Mouse (Mus musculus): ENCODE measurements around the gene Rcor3. TPM values are rescaled to one million over a fixed set of nuclear protein-coding genes. Genes with fewer than 3 reads are reported as not detected.

The Rcor3 gene
- polyA plus RNA-seq, 1 experiment = 20.0 TPM

- peak overlapping the region; percentile 32 for H3K4me3 ChIP-seq (replicated peaks; ENCODE audit: control insufficient read depth, low read depth, low read length)
- no peak for TF ChIP-seq CTCF (IDR thresholded peaks at IDR 0.05; ENCODE audit: control insufficient read depth, insufficient read depth, low read length)
- no peak for TF ChIP-seq POLR2A (IDR thresholded peaks at IDR 0.05; ENCODE audit: borderline replicate concordance, control insufficient read depth, low read depth, low read length)
- 68% methylated on average over 12 of the region's 12 CpGs for WGBS
- peaks cover 6% of the 10 kb centered on the region for H3K4me1 ChIP-seq (ENCODE audit: control insufficient read depth, insufficient read depth, low read length)
- peak overlapping the region; percentile 87 for H3K27ac ChIP-seq (ENCODE audit: control insufficient read depth, insufficient read depth, low read depth, low read length, poor library complexity)
Observed at GRCm38 (mm10) chr1:192086279-192087037, 51.4 kb downstream of the Rcor3 start.

- TF ChIP-seq CTCF (IDR thresholded peaks at IDR 0.05; ENCODE audit: control insufficient read depth, insufficient read depth, low read length) (no peak), POLR2A (IDR thresholded peaks at IDR 0.05; ENCODE audit: borderline replicate concordance, control insufficient read depth, low read depth, low read length) (no peak)
- no peak overlapping the region for H3K4me3 ChIP-seq (replicated peaks; ENCODE audit: control insufficient read depth, low read depth, low read length)
- WGBS = 87% methylated on average over 10 of the region's 10 CpGs
- H3K27ac ChIP-seq (ENCODE audit: control insufficient read depth, insufficient read depth, low read depth, low read length, poor library complexity) = no peak overlapping the region
- H3K4me1 ChIP-seq (ENCODE audit: control insufficient read depth, insufficient read depth, low read length) = peaks cover 9% of the 10 kb centered on the region
Observed at GRCm38 (mm10) chr1:192085218-192085617, 52.6 kb downstream of the Rcor3 start.

- peaks cover 12% of the 10 kb centered on the region for H3K4me1 ChIP-seq (ENCODE audit: control insufficient read depth, insufficient read depth, low read length)
- 77% methylated on average over 1 of the region's 1 CpGs for WGBS
- no peak overlapping the region for H3K27ac ChIP-seq (ENCODE audit: control insufficient read depth, insufficient read depth, low read depth, low read length, poor library complexity)
- no peak for TF ChIP-seq POLR2A (IDR thresholded peaks at IDR 0.05; ENCODE audit: borderline replicate concordance, control insufficient read depth, low read depth, low read length)
- TF ChIP-seq CTCF (IDR thresholded peaks at IDR 0.05; ENCODE audit: control insufficient read depth, insufficient read depth, low read length) = no peak
- H3K4me3 ChIP-seq (replicated peaks; ENCODE audit: control insufficient read depth, low read depth, low read length) = no peak overlapping the region
Observed at GRCm38 (mm10) chr1:192082646-192083045, 55.2 kb downstream of the Rcor3 start.

- Histone ChIP-seq H3K27ac (ENCODE audit: control insufficient read depth, insufficient read depth, low read depth, low read length, poor library complexity) (no peak overlapping the region), H3K4me3 (replicated peaks; ENCODE audit: control insufficient read depth, low read depth, low read length) (no peak overlapping the region), H3K4me1 (ENCODE audit: control insufficient read depth, insufficient read depth, low read length) (peaks cover 10% of the 10 kb centered on the region)
- TF ChIP-seq POLR2A (IDR thresholded peaks at IDR 0.05; ENCODE audit: borderline replicate concordance, control insufficient read depth, low read depth, low read length) (no peak), CTCF (IDR thresholded peaks at IDR 0.05; ENCODE audit: control insufficient read depth, insufficient read depth, low read length) (no peak)
- WGBS = 84% methylated on average over 2 of the region's 2 CpGs
Observed at GRCm38 (mm10) chr1:192081129-192081528, 56.7 kb downstream of the Rcor3 start.

GRCm38 (mm10) chr1:192079121-192079520 lies 58.7 kb downstream of the Rcor3 start:
- 24% methylated on average over 1 of the region's 1 CpGs for WGBS
- TF ChIP-seq CTCF (IDR thresholded peaks at IDR 0.05; ENCODE audit: control insufficient read depth, insufficient read depth, low read length) (no peak), POLR2A (IDR thresholded peaks at IDR 0.05; ENCODE audit: borderline replicate concordance, control insufficient read depth, low read depth, low read length) (no peak)
- no peak overlapping the region for H3K4me3 ChIP-seq (replicated peaks; ENCODE audit: control insufficient read depth, low read depth, low read length)
- peak overlapping the region; percentile 55 for H3K27ac ChIP-seq (ENCODE audit: control insufficient read depth, insufficient read depth, low read depth, low read length, poor library complexity)
- H3K4me1 ChIP-seq (ENCODE audit: control insufficient read depth, insufficient read depth, low read length) = peaks cover 12% of the 10 kb centered on the region

- 0% methylated on average over 3 of the region's 3 CpGs for WGBS
- Histone ChIP-seq H3K4me1 (ENCODE audit: control insufficient read depth, insufficient read depth, low read length) (peaks cover 12% of the 10 kb centered on the region), H3K4me3 (replicated peaks; ENCODE audit: control insufficient read depth, low read depth, low read length) (no peak overlapping the region), H3K27ac (ENCODE audit: control insufficient read depth, insufficient read depth, low read depth, low read length, poor library complexity) (peak overlapping the region; percentile 55)
- no peak for TF ChIP-seq CTCF (IDR thresholded peaks at IDR 0.05; ENCODE audit: control insufficient read depth, insufficient read depth, low read length)
- no peak for TF ChIP-seq POLR2A (IDR thresholded peaks at IDR 0.05; ENCODE audit: borderline replicate concordance, control insufficient read depth, low read depth, low read length)
Observed at GRCm38 (mm10) chr1:192078406-192078805, 59.5 kb downstream of the Rcor3 start.

GRCm38 (mm10) chr1:192076796-192077535 lies 60.9 kb downstream of the Rcor3 start:
- TF ChIP-seq CTCF (IDR thresholded peaks at IDR 0.05; ENCODE audit: control insufficient read depth, insufficient read depth, low read length) = no peak
- TF ChIP-seq POLR2A (IDR thresholded peaks at IDR 0.05; ENCODE audit: borderline replicate concordance, control insufficient read depth, low read depth, low read length) = no peak
- Histone ChIP-seq H3K4me1 (ENCODE audit: control insufficient read depth, insufficient read depth, low read length) (peaks cover 12% of the 10 kb centered on the region), H3K27ac (ENCODE audit: control insufficient read depth, insufficient read depth, low read depth, low read length, poor library complexity) (no peak overlapping the region), H3K4me3 (replicated peaks; ENCODE audit: control insufficient read depth, low read depth, low read length) (no peak overlapping the region)

- no peak overlapping the region for H3K4me3 ChIP-seq (replicated peaks; ENCODE audit: control insufficient read depth, low read depth, low read length)
- no peak overlapping the region for H3K27ac ChIP-seq (ENCODE audit: control insufficient read depth, insufficient read depth, low read depth, low read length, poor library complexity)
- TF ChIP-seq POLR2A (IDR thresholded peaks at IDR 0.05; ENCODE audit: borderline replicate concordance, control insufficient read depth, low read depth, low read length) (no peak), CTCF (IDR thresholded peaks at IDR 0.05; ENCODE audit: control insufficient read depth, insufficient read depth, low read length) (no peak)
- WGBS = 52% methylated on average over 4 of the region's 4 CpGs
- peaks cover 12% of the 10 kb centered on the region for H3K4me1 ChIP-seq (ENCODE audit: control insufficient read depth, insufficient read depth, low read length)
Observed at GRCm38 (mm10) chr1:192076101-192076500, 61.8 kb downstream of the Rcor3 start.
